Mouse (Mus musculus) liver, embryonic 12.5 days (tissue): ENCODE results near the gene Psg20. TPM values are rescaled to one million over a fixed set of nuclear protein-coding genes. Genes with fewer than 3 reads are reported as not detected.
"Not testable (repeated sequence)": the region's sequence is repeated elsewhere in the genome, so short reads cannot be mapped to it uniquely, and the experiment has no call there.

Experiments used
- ATAC-seq: fragments of 200-750 bp; cut with Nextera tagmentation; 2 replicates; pipeline ENCODE4 v1.8.0; 2017; ENCODE audit warnings: moderate number of reproducible peaks, mild to moderate bottlenecking, moderate library complexity
- H3K27ac ChIP-seq: fragments of 300-500 bp; sonication (generic); 2 replicates; pipeline ENCODE4 v1.5.1; 2016; ENCODE audit warnings: mild to moderate bottlenecking
- H3K27me3 ChIP-seq: fragments of 300-500 bp; sonication (generic); replicated peaks from 2 replicates; pipeline ENCODE4 v1.6.1; 2016; ENCODE audit warnings: mild to moderate bottlenecking, moderate library complexity
- H3K36me3 ChIP-seq: fragments of 300-500 bp; sonication (generic); 2 replicates; pipeline ENCODE4 v1.6.1; 2016; ENCODE audit warnings: mild to moderate bottlenecking, moderate library complexity
- H3K4me1 ChIP-seq: fragments of 300-500 bp; sonication (generic); 2 replicates; pipeline ENCODE4 v1.6.1; 2016
- H3K4me2 ChIP-seq: fragments of 300-500 bp; sonication (generic); 2 replicates; pipeline ENCODE4 v1.6.1; 2016; ENCODE audit warnings: mild to moderate bottlenecking, moderate library complexity
- H3K4me3 ChIP-seq: fragments of 300-500 bp; sonication (generic); 2 replicates; pipeline ENCODE4 v1.5.1; 2016; ENCODE audit warnings: mild to moderate bottlenecking, moderate library complexity
- H3K9ac ChIP-seq: fragments of 300-500 bp; sonication (generic); 2 replicates; pipeline ENCODE4 v1.6.1; 2016; ENCODE audit warnings: mild to moderate bottlenecking, moderate library complexity
- H3K9me3 ChIP-seq: fragments of 300-500 bp; sonication (generic); replicated peaks from 2 replicates; pipeline ENCODE4 v1.6.1; 2016; ENCODE audit warnings: mild to moderate bottlenecking, moderate library complexity
- WGBS: fragments of 180-500 bp; shearing (Covaris S2); methylation state at CpG from one replicate; pipeline ENCODE4 v1.1.7; 2016; ENCODE audit not compliant: insufficient replicate concordance; 5-methylcytosine and 5-hydroxymethylcytosine counted together
- polyA plus RNA-seq: library from polyadenylated mRNA; unstranded; fragments of >200 nt; fragmentation: Nextera tagmentation; extraction: Ambion mirVana; gene quantifications from 2 replicates; pipeline ENCODE4 v1.2.1, GENCODE M21; 2016

Psg20 gene
- polyA plus RNA-seq, 1 experiment from 2014 or later, result not detected

GRCm38 (mm10) chr7:18626921-18627320, 59.1 kb downstream of the Psg20 start:
- H3K4me2 ChIP-seq, H3K4me1 ChIP-seq, H3K27ac ChIP-seq, H3K27me3 ChIP-seq, H3K9ac ChIP-seq, H3K9me3 ChIP-seq, H3K4me3 ChIP-seq, ATAC-seq, H3K36me3 ChIP-seq: not testable (repeated sequence)
- WGBS, result 58% methylated on average over 8 of the region's 8 CpGs

Other genes starting within 250 kb of the Psg20 start
- not detected in 2 replicates for gene Psg26, start 202.0 kb downstream of the Psg20 start, polyA plus RNA-seq
- gene Psg25, start 153.9 kb downstream of the Psg20 start, polyA plus RNA-seq, result not detected in 2 replicates
- gene Psg27, start 118.9 kb downstream of the Psg20 start, polyA plus RNA-seq, result not detected in 2 replicates
- not detected in 2 replicates for gene Psg23, start 69.7 kb downstream of the Psg20 start, polyA plus RNA-seq
- gene Psg21, start 29.5 kb downstream of the Psg20 start, polyA plus RNA-seq, result not detected in 2 replicates
- gene Psg22, start 31.9 kb upstream of the Psg20 start, polyA plus RNA-seq, result 0.06 TPM in 1 of 2 replicates, not detected in the other
- gene Psg19, start 112.3 kb upstream of the Psg20 start, polyA plus RNA-seq, result not detected in 2 replicates
- gene Psg17, start 135.4 kb upstream of the Psg20 start, polyA plus RNA-seq, result 0.06 TPM in 1 of 2 replicates, not detected in the other
- gene Mill2, start 153.8 kb upstream of the Psg20 start, polyA plus RNA-seq, result 0.07 and 0.10 TPM in 2 replicates
- 8.9 and 10.0 TPM in 2 replicates for gene Pglyrp1, start 185.1 kb upstream of the Psg20 start, polyA plus RNA-seq
- 16.8 and 18.3 TPM in 2 replicates for gene Ccdc61, start 224.2 kb upstream of the Psg20 start, polyA plus RNA-seq
- 0.13 and 0.16 TPM in 2 replicates for gene Nova2, start 239.7 kb upstream of the Psg20 start, polyA plus RNA-seq